Mouse (Mus musculus) granulocyte monocyte progenitor cell, adult 5-6 weeks (primary cell): ENCODE data around the gene Suds3. TPM values are rescaled to one million over a fixed set of nuclear protein-coding genes. Genes with fewer than 3 reads are reported as not detected.

Experiments
- ATAC-seq: replicated peaks from 2 replicates; pipeline ENCODE4 v1.8.0; 2016; ENCODE audit warnings: mild to moderate bottlenecking, moderate TSS enrichment, inconsistent platforms; ENCODE audit not compliant: poor library complexity, severe bottlenecking
- total RNA-seq, 2 experiments: library from RNA; stranded (forward) in 1 of 2; stranded (reverse) in 1 of 2; fragments of 200-712, 200-1000 nt in 1 of 2; fragments of >200 nt in 1 of 2; fragmentation: Nextera tagmentation in 1 of 2; gene quantifications; 2 replicates each; pipeline ENCODE4 v1.2.3; 2014 to 2017

Suds3 gene
- total RNA-seq (2014; fragmentation: Nextera tagmentation) (46.0 and 52.2 TPM in 2 replicates), total RNA-seq (2017) (84.9 and 91.7 TPM in 2 replicates)

DNA sequence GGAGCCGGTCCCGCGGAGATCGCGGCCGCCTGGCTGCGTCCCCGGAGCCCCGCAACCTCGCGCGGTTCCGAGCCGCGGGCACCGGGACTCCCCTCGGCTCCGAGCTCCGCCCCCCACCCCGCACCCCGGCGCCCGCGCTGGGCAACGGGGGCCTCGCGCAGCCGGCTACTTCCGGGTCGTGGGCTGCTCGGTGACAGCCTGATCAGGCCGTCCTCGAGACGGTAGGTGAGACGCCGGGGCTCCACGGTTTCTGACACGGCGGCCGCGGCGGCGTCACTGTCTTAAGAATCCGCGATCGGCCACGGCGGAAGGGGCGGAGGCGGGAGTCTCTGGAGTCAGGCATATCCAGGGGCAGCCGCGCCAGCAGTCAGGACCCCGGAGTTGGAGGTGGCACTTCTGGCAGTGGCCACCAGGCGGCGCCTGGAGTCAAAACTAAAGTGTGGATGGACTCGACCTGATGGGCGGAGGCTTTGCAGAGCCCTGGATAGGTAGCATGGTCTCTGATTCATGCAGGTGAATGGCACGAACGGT, at the start of gene Suds3:
Suds3 (minus strand) TSS at position 278 of the 531 bp plus-strand sequence.
- ATAC-seq = peak; percentile 63

GRCm38 (mm10) chr5:117164923-117165322, 49.0 kb upstream of the Suds3 start:
- no peak for ATAC-seq

- peak; percentile 74 for ATAC-seq
Observed at GRCm38 (mm10) chr5:117164516-117164915, 48.6 kb upstream of the Suds3 start.

DNA sequence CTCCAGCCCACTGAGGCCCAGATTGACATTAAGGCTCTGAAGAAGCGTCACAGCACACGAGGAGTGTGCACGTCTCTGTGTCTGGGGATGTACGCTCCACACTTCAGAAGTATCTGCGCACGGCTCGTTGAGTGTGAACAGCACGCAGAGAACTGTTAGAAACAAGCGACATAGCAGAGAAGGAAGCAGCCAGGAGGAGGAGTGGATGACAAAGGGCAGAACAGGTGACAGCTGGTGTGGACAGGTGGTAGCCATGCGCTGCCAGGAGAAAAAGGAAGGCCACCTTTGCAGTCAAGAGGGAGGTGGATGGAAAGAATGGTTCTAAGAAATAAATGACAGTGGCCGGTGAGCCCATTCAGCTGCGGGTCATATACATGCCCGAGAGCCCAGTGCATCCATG, 47.9 kb upstream of the Suds3 start:
- no peak for ATAC-seq

DNA sequence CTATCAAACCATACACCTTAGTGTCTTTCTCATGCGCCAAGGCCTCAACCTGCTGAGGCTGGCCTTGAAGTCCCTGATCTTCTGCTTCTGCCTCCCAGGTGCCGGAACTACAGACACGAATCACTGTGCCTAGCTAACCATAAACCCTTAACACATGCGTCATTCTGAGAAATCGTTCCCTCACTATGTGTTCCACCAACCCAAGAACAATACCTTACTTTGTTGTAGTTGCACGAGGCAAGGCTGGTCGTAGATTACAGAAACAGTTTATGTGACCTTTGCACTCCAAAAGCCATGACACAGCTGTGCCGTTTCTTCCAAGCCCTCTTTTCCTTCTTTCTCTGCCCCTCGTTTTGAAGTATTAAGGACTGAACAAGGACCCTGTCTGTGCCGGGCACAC, 44.6 kb upstream of the Suds3 start:
- no peak for ATAC-seq

GRCm38 (mm10) chr5:117159805-117160291, 43.9 kb upstream of the Suds3 start:
- peak; percentile 62 for ATAC-seq

GRCm38 (mm10) chr5:117159326-117159725, 43.4 kb upstream of the Suds3 start:
- peak; percentile 24; the same call in 1 of the 2 replicates for ATAC-seq

DNA sequence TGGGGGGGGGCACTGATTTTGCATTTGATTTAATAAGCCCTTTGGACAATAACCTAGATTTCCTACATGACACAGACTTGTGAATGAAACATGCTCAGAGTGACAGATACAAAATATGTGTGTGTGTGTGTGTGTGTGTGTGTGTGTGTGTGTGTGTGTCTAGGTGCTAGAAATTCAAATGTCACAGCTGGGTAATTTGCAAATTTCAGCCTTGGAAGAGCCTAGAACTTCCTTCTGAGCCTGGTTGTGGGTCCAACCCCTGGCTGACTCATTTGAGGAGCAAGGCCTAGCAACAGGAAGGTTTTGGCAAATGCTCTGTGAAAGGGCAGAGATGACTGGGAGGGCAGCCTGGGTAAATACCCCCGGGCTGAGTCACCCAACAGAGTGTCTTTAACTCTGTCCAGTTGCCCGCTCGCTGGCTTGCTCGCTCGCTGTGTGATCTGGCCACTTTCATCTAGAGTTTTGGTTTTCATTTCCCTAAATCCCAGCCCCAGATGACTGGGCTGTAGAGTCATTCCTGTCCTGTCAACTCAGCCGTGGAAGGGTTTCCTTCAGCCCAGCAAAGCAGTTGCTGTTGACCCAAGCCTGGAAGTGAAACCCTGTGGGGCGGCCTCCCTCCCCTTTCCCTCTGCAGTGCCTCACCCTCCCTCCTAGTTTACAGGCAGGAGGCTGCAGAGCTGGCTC, 42.6 kb upstream of the Suds3 start:
- peak; percentile 88 for ATAC-seq

GRCm38 (mm10) chr5:117153527-117154091, 37.7 kb upstream of the Suds3 start:
- ATAC-seq = no peak

GRCm38 (mm10) chr5:117152944-117153343, 37.0 kb upstream of the Suds3 start:
- no peak for ATAC-seq

DNA sequence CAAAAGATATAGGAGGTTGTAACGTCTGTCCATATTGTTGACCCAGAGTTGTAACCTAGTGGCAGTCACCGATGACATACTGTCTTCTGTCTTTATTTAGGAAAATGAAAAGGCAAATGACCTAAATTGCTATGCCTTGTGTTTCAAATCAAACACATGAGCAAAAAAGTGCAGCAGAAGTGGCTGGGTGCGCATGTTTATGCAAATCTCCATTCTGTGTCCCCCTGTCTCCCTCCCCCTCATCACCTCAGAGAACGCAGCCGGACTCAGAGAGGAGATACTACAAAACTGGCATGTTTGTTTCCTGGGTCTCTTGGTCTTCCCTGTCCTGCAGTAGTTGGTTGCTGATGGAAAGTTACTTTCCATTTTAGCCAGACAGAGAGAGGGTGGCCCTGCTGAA, 34.2 kb upstream of the Suds3 start:
- no peak for ATAC-seq

DNA sequence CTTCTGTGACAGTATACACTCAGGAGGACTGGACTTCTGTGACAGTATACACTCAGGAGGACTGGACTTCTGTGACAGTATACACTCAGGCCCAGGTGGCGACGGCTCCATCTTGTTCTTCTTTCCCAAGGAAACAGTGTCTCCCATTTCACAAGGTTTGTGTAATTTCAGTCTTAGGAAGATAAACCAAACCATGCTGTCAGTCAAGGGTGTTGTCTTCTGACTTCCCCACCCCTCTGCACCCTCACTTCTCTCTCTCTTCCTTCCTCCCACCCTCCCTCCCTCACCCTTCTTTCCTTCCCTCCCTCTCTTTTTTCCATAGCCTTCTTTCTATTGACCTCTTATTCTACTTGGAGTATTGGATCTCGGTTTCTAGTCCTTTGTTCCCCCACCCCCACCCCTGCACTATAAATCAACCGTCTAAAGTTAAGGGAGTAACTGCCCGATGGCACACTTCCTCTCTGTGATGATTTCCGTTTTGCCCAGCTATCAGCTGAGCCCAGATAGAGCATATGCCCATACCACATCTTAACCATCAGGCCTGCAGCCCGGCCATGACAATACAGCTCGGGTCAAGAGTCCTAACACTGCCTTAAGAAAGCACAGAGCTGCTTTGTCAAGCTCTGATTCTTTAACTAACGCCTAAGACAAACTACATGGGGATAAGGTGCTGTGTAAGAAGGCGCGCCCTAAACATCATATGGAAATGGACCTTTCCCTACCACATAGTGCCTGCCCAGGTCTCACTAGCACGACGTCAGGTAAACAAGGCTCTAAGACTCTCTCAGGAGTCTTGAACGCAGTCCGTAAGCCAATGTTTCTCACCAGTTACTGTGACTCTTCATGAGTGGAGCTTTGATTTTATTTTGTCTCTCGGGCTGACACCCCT, 33.4 kb upstream of the Suds3 start:
- peak; percentile 66 for ATAC-seq

DNA sequence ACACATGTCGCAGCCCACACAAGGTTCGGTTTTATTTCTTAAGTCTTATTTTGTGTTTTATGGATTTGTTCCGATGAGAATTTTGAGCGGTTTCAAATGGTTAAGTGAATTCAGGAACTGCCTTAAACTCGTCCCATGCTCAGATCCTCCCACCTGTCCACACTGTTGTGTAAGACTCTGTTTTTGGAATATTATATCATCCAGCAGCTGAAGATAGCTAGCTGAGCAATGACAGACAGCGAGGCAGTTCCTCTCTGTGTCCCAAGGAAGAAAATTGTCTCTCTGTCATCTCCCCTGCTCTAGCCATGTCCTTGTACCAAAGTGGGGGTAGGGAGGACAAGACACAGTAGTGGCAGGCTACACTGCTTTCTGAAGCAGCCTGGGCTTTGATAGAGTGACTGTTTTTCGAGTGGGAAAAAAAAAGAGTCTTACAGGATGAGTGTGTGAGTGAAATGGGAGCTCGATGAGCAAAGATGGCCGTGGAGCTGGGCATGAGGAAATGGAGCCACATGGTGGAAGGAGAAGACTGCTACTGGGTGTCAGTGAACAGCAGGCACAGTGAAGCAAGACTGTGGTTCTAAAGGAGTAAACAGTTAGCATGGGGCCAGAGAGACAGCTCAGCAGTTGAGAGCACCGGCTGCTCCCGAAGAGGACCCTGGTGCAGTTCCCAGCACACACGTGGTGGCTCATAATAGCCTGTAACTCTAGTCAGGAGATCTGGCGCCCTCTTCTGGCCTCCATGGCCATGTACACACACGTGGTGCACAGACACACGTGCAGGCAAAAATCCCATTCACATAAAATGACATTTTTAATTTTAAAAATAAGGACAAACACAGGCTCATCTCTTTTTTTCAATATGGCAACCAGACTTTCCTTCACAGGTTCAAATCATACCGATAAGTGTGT, 31.5 kb upstream of the Suds3 start:
- ATAC-seq = peak; percentile 52

DNA sequence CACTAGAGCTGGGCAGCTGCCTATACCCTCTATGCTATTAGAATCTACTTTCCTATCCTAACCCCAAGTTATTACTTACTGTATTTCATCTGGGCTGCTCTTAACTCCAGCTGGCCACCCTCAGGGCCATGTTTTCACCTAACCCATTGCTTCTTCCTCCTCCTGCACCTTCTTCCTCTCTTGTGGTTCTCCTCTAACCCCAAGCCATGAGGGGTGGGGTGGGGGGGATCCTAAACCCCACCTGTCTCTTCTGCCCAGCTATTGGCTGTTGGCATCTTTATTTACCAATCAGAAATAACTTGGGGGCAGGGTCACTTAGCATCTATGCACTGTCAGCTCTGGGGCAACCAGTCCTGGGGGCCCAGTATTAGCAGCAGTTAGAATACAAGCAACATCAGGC, 30.3 kb upstream of the Suds3 start:
- peak; percentile 44 for ATAC-seq

DNA sequence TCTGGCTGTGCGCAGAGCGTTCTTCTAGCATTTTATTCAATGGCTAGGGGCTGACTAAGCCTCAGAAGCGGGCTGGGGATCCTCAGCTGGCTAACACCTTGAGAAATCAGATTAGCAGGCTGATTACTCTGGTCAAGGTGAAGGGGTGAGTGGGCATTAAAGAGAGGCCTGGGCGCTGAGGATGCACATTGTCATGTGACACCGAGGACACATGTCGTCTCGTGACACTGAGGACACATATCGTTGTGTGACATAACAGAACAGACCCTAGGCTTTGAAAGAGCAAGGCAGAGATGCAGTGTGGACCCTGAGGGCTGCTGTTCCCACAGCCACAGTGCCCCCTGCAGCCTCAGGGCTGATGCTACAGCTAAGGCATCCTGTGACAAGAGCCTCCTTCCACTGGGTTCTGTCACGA, 27.8 kb upstream of the Suds3 start:
- peak; percentile 60 for ATAC-seq

DNA sequence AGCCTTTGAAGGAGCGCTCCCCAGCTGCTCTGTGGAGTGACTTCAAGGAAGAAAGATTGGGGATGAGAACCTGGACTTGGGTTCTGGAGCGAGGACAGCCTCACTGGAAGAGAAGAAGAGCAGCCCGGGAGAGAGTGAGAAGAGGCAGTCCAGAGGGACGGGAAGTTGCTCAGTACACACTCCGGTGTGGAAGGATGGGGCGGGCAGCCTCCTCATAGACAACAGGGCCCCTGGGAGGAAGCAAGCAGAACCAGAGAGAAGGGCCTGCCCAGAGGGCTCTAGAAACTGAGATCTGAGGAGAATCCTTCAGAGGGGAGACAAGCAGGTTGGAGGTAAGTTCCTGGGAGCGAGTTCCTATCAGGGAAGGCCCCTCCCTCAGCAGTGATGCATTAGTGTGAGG, 24.5 kb upstream of the Suds3 start:
- peak; percentile 45 for ATAC-seq

- no peak for ATAC-seq
Observed at GRCm38 (mm10) chr5:117139822-117140221, 23.9 kb upstream of the Suds3 start.

DNA sequence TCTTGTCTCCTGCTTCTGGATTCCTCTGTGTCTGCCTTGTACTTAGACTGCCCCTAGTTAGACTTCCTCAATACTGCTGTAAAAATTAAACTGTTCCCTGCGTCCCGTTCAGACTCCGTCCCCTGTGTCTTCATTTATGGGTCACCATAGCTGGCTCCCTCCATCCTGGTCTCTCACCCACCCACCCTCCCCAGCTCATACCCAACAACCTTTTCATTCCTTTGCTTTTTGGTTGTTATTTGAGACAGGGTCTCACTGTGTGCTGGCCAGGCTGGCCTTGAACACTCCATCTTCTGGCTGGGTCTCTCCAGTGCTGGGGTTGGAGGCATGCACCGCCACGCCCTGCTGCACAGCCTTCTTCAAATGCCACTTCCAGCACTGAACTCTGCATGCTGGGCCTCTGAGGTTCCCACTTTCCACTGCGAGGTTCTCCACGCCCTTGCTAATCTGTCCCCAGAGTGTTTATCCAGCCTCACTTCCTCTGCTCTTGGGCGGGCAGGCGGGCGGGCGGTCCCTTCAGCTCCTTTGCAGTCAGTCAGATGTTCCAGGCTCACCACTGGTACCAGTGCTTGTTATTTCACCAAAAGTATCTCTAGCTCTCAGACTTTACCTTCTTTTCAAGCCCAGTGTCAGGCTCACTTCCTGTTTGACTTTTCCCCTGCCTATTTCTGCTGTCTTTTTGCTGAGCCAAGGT, 22.5 kb upstream of the Suds3 start:
- ATAC-seq = peak; percentile 41

DNA sequence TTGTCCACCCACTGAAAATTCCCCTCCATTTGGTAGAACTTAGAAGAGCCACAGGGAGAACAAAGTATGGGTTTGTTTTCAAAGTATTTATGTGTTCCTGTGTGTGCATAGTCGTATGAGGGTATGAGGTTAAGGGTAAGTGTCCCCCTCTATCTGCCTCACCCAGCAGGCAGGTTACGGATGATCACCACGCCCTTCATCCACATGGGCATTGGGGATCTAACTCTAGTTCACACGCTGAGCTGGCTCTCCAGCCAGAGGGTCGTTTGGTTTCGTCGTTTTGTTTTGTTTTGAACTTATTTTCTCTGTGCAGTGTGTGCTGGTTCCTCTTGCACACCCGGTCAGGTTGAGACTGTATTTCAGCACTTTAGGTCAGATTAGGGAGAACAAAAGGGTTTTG, 21.7 kb upstream of the Suds3 start:
- ATAC-seq = no peak
